Mouse (Mus musculus): ENCODE results near the gene Scn7a. TPM values are rescaled to one million over a fixed set of nuclear protein-coding genes. Genes with fewer than 3 reads are reported as not detected.

Scn7a gene
- 0.64 and 0.84 TPM in 2 replicates for polyA plus RNA-seq (2015; fragmentation: Nextera tagmentation; extraction: Ambion mirVana)

- Histone ChIP-seq H3K27me3 (replicated peaks) (no peaks in the 10 kb centered on the region), H3K27ac (replicated peaks) (no peak within 1 kb of the TSS)
Measured at GRCm38 (mm10) chr2:66784765-66785164, at the start of gene Scn7a. Gene Scn7a (minus strand): TSS chr2:66784914.

DNA sequence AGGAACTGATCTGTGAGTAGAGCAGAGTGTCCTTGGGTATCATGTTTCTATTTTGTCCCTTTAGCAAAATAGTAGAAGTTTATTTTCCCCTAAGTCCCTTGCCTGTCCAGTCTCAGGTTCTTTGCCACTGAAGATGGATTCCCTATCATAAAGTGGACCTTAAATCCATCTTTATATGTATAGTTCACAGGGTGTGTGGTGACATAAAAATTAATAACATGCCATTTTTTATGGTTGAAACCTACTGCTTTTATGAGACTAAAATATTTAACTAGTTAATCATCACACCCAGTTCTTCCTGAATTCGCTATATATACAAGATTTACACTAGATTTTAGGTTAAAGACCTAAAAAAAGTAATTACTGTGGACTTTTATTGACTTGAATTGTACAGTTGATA, 43.0 kb upstream of the Scn7a start:
- Histone ChIP-seq H3K36me3 (no peaks in the 10 kb centered on the region), H3K9ac (no peak overlapping the region), H3K4me2 (no peak overlapping the region), H3K4me1 (no peaks in the 10 kb centered on the region), H3K27ac (replicated peaks) (no peak overlapping the region), H3K27me3 (replicated peaks) (no peaks in the 10 kb centered on the region), H3K4me3 (no peak overlapping the region), H3K9me3 (no peaks in the 10 kb centered on the region)
- no peak for ATAC-seq (ENCODE audit: extremely low read depth, insufficient number of reproducible peaks, low FRiP score, low TSS enrichment)
- 62% methylated on average over 1 of the region's 1 CpGs for WGBS

More at GRCm38 (mm10) chr2:66784765-66785164, at the start of gene Scn7a:
- Histone ChIP-seq H3K9me3 (no peaks in the 10 kb centered on the region), H3K4me3 (peak within 1 kb of the TSS; percentile 40), H3K9ac (peak within 1 kb of the TSS; percentile 70), H3K4me1 (peaks cover 11% of the 10 kb centered on the region), H3K36me3 (no peaks in the 10 kb centered on the region), H3K4me2 (peak within 1 kb of the TSS; percentile 66)
- ATAC-seq (ENCODE audit: extremely low read depth, insufficient number of reproducible peaks, low FRiP score, low TSS enrichment) = no peak; the same call in 1 of the 2 replicates
- WGBS = 10% methylated on average over 6 of the region's 6 CpGs

DNA sequence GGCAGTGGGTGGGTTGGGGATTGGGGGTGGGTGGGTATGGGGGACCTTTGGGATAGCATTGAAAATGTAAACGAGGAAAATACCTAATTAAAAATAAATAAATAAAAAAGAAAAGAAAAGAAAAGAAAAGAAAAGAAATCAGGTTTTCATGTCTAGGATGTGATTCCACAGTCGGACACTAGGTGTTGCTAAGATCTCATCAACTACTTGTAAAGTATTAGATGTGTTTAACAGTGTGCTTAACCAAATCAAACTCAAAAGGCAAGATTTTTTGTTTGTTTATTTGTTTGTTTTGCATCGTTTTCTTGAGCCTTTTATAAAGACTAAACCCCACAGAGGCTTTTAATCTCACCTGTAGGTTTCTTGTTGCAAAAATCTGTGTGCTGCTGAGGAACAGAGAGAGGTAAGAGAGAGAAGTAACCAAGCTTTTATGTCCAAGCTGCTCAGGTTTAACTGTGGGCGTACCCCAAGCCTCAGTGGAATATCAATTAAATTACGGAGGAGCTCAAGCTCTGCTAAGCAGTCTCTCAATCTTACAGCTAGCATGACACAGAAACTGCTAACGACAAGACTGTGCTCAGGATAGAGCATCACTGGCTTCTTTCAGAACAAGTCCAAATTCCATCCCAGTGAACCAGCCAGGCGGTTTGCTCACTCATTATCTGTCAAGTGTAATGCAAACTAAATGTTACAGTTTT, 35.3 kb upstream of the Scn7a start:
- ATAC-seq (ENCODE audit: extremely low read depth, insufficient number of reproducible peaks, low FRiP score, low TSS enrichment) = no peak
- WGBS = 31% methylated on average over 7 of the region's 7 CpGs
- Histone ChIP-seq H3K36me3 (no peaks in the 10 kb centered on the region), H3K9me3 (no peaks in the 10 kb centered on the region), H3K27me3 (replicated peaks) (no peaks in the 10 kb centered on the region), H3K4me2 (no peak overlapping the region), H3K9ac (no peak overlapping the region), H3K27ac (replicated peaks) (no peak overlapping the region), H3K4me1 (no peaks in the 10 kb centered on the region), H3K4me3 (no peak overlapping the region)

DNA sequence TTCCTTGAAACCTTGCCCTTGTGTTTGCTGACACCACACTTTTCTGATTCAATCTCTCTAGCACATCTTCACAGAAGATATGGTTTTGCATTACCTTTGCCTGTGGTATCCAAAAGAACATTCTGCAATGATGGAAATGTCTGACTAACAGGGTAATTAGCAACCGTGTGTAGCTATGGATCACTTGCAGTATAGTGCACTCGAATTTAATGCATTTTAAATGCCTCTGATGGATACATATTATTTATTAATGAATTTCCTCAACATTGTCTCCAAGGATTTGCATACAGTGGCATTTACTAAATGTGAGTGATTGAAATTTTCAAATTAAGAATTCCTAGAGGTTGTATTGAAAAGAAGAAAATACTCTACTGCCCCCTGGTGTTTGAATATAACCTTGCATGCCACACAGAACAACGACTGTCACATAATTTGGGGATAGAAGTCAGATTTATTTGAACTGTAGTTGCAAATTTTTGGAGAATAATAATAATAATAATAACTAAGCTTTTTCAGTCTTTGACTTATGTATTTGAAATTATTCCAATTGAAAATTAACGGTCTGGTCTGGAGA, 15.0 kb upstream of the Scn7a start:
- WGBS = 42% methylated on average over 4 of the region's 4 CpGs
- Histone ChIP-seq H3K36me3 (no peaks in the 10 kb centered on the region), H3K27ac (replicated peaks) (no peak overlapping the region), H3K4me3 (no peak overlapping the region), H3K9ac (no peak overlapping the region), H3K4me1 (0 out of 2 replicates have a peak, but pooled peaks cover 10% of the 10 kb centered on the region), H3K27me3 (replicated peaks) (no peaks in the 10 kb centered on the region), H3K9me3 (no peaks in the 10 kb centered on the region), H3K4me2 (no peak overlapping the region)
- no peak for ATAC-seq (ENCODE audit: extremely low read depth, insufficient number of reproducible peaks, low FRiP score, low TSS enrichment)

DNA sequence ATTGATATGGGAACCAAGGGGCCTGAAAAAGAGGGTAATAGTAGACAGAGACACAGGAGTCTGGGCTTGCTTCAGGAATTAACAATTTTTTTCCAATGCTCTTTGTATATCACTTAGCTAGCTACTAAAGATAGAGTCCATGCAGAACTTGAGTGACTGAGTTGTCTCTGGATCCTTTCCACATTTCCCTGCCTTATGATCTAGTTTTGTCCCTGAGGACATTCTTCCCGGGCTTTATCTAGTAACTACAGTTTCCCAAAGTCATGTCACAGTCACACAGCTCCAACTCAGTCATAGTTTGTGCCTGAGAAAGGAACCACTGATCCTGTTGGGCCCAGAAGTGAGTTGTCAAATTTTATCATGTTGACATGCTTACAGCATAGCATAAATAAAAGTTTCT, 12.8 kb upstream of the Scn7a start:
- H3K9me3 ChIP-seq = no peaks in the 10 kb centered on the region
- H3K27ac ChIP-seq (replicated peaks) = no peak overlapping the region
- H3K27me3 ChIP-seq (replicated peaks) = no peaks in the 10 kb centered on the region
- 15% methylated on average over 1 of the region's 1 CpGs for WGBS
- H3K9ac ChIP-seq = no peak overlapping the region
- H3K4me3 ChIP-seq = no peak overlapping the region
- ATAC-seq (ENCODE audit: extremely low read depth, insufficient number of reproducible peaks, low FRiP score, low TSS enrichment) = no peak
- H3K4me1 ChIP-seq = 0 out of 2 replicates have a peak, but pooled peaks cover 10% of the 10 kb centered on the region
- no peak overlapping the region for H3K4me2 ChIP-seq
- no peaks in the 10 kb centered on the region for H3K36me3 ChIP-seq

- Histone ChIP-seq H3K4me3 (no peak overlapping the region), H3K9me3 (no peaks in the 10 kb centered on the region)
- 73% methylated on average over 1 of the region's 1 CpGs for WGBS
Measured at GRCm38 (mm10) chr2:66791629-66792028, 6.9 kb upstream of the Scn7a start.

GRCm38 (mm10) chr2:66780884-66781283, 3.8 kb downstream of the Scn7a start:
- no peak overlapping the region for H3K4me3 ChIP-seq
- no peaks in the 10 kb centered on the region for H3K27me3 ChIP-seq (replicated peaks)
- H3K4me2 ChIP-seq = no peak overlapping the region
- WGBS = 68% methylated on average over 2 of the region's 2 CpGs
- no peak overlapping the region for H3K9ac ChIP-seq
- no peaks in the 10 kb centered on the region for H3K36me3 ChIP-seq
- peaks cover 11% of the 10 kb centered on the region for H3K4me1 ChIP-seq
- ATAC-seq (ENCODE audit: extremely low read depth, insufficient number of reproducible peaks, low FRiP score, low TSS enrichment) = no peak
- H3K27ac ChIP-seq (replicated peaks) = no peak overlapping the region
- no peaks in the 10 kb centered on the region for H3K9me3 ChIP-seq

More at GRCm38 (mm10) chr2:66791629-66792028, 6.9 kb upstream of the Scn7a start:
- no peaks in the 10 kb centered on the region for H3K36me3 ChIP-seq
- no peak overlapping the region for H3K9ac ChIP-seq
- no peak for ATAC-seq (ENCODE audit: extremely low read depth, insufficient number of reproducible peaks, low FRiP score, low TSS enrichment)
- no peaks in the 10 kb centered on the region for H3K27me3 ChIP-seq (replicated peaks)
- no peaks in the 10 kb centered on the region for H3K4me1 ChIP-seq
- no peak overlapping the region for H3K27ac ChIP-seq (replicated peaks)
- no peak overlapping the region for H3K4me2 ChIP-seq

DNA sequence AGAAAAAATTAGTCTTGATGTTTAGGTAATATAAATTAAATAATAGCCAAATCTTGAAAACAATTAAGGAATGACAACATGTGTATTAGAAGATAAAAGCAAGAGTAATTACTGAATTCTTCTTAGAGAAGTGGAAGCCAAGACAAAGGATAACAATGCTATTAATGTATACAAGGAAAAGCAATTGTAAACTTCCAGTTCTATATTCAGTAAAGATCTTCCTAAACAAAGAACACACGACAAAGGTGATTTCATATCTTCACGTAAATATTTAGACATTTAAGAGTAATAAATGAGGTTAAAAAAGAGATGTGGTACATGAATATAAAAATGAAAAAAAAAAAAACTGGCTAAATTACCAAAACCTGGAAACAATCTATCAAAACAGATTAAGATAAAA, 16.7 kb downstream of the Scn7a start:
- 76% methylated on average over 2 of the region's 2 CpGs for WGBS
- no peaks in the 10 kb centered on the region for H3K36me3 ChIP-seq
- no peak overlapping the region for H3K4me3 ChIP-seq
- H3K9ac ChIP-seq = no peak overlapping the region
- H3K9me3 ChIP-seq = no peaks in the 10 kb centered on the region
- no peak for ATAC-seq (ENCODE audit: extremely low read depth, insufficient number of reproducible peaks, low FRiP score, low TSS enrichment)
- H3K27ac ChIP-seq (replicated peaks) = no peak overlapping the region
- H3K27me3 ChIP-seq (replicated peaks) = no peaks in the 10 kb centered on the region
- no peak overlapping the region for H3K4me2 ChIP-seq
- H3K4me1 ChIP-seq = no peaks in the 10 kb centered on the region

DNA sequence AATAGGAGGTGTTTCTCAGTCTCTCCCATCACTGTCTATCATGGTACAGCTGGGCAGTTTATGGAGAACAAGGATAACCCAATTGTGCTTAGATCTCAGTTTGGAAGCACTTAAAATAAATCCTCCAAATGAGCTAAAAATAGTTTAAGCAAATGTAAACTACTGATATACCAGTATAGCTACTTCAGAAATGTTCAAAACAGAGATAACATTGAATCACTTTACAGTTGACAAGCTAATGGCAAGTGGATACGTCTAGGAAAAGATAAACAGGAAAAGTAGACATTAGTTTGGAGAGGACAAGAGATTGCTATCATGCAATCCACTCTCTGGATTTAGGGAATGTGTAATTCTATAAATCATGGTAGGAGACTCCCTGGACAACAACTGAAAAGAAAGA, 19.5 kb downstream of the Scn7a start:
- Histone ChIP-seq H3K9me3 (no peaks in the 10 kb centered on the region), H3K27me3 (replicated peaks) (no peaks in the 10 kb centered on the region), H3K36me3 (no peaks in the 10 kb centered on the region), H3K4me1 (no peaks in the 10 kb centered on the region), H3K4me3 (no peak overlapping the region), H3K9ac (no peak overlapping the region), H3K4me2 (no peak overlapping the region), H3K27ac (replicated peaks) (no peak overlapping the region)
- 2% methylated on average over 1 of the region's 1 CpGs for WGBS
- ATAC-seq (ENCODE audit: extremely low read depth, insufficient number of reproducible peaks, low FRiP score, low TSS enrichment) = no peak

- H3K9me3 ChIP-seq = no peaks in the 10 kb centered on the region
- H3K9ac ChIP-seq = no peak overlapping the region
- no peak for ATAC-seq (ENCODE audit: extremely low read depth, insufficient number of reproducible peaks, low FRiP score, low TSS enrichment)
- no peaks in the 10 kb centered on the region for H3K4me1 ChIP-seq
- H3K27me3 ChIP-seq (replicated peaks) = no peaks in the 10 kb centered on the region
- no peak overlapping the region for H3K4me2 ChIP-seq
- H3K4me3 ChIP-seq = no peak overlapping the region
- no peaks in the 10 kb centered on the region for H3K36me3 ChIP-seq
- H3K27ac ChIP-seq (replicated peaks) = no peak overlapping the region
Measured at GRCm38 (mm10) chr2:66762905-66763304, 21.8 kb downstream of the Scn7a start.

GRCm38 (mm10) chr2:66728002-66728401, 56.7 kb downstream of the Scn7a start:
- Histone ChIP-seq H3K27me3 (replicated peaks) (no peaks in the 10 kb centered on the region), H3K4me3 (no peak overlapping the region), H3K27ac (replicated peaks) (no peak overlapping the region), H3K9ac (no peak overlapping the region), H3K36me3 (no peaks in the 10 kb centered on the region), H3K4me1 (no peaks in the 10 kb centered on the region), H3K4me2 (no peak overlapping the region), H3K9me3 (no peaks in the 10 kb centered on the region)
- ATAC-seq (ENCODE audit: extremely low read depth, insufficient number of reproducible peaks, low FRiP score, low TSS enrichment) = no peak
- WGBS = 75% methylated on average over 3 of the region's 3 CpGs

- Histone ChIP-seq H3K27ac (replicated peaks) (no peak overlapping the region), H3K9ac (no peak overlapping the region), H3K4me1 (no peaks in the 10 kb centered on the region), H3K9me3 (no peaks in the 10 kb centered on the region), H3K4me2 (no peak overlapping the region), H3K36me3 (no peaks in the 10 kb centered on the region), H3K27me3 (replicated peaks) (no peaks in the 10 kb centered on the region), H3K4me3 (no peak overlapping the region)
- no peak for ATAC-seq (ENCODE audit: extremely low read depth, insufficient number of reproducible peaks, low FRiP score, low TSS enrichment)
Measured at GRCm38 (mm10) chr2:66727585-66727974, 57.1 kb downstream of the Scn7a start.
